Mouse (Mus musculus) heart, adult 9 months (tissue): Measurements from ENCODE around the gene Als2cr12.
"Not testable (repeated sequence)": the region's sequence is repeated elsewhere in the genome, so short reads cannot be mapped to it uniquely, and the experiment has no call there.

ENCODE experiments used
- DNase-seq, 2 experiments: peaks; one replicate each; pipeline ENCODE4 v3.0.0; 2022; ENCODE audit warnings: low spot score in 2 of 2

The Als2cr12 gene

DNA sequence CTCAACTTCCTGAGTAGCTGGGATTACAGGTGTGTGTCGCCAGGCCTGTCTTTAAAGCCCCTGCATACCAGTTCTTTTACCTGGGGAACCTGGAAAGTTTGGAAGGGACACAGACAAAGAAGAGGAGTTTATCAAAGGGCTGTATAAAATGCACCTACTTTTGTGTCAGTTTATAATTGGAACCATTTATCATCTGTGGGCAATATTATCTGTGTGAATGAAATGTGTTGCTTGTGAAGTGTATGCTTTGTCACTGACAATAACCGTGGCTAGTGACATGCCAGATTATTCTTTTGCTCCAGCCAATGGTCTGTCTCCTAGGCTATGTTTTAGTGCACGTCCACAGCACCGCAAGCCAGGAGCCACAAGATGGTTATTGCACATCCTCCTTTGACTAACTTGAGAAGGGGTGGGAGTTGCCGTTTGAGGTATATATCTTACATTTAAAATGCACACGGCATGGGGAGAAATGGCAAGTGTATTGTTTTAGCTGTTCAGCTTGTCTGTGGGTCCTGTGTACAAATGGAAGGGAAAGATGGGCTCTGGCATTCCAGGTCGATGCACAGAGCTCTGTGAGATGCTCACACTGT is 23.7 kb upstream of the Als2cr12 start:
- DNase-seq, result no peak

DNA sequence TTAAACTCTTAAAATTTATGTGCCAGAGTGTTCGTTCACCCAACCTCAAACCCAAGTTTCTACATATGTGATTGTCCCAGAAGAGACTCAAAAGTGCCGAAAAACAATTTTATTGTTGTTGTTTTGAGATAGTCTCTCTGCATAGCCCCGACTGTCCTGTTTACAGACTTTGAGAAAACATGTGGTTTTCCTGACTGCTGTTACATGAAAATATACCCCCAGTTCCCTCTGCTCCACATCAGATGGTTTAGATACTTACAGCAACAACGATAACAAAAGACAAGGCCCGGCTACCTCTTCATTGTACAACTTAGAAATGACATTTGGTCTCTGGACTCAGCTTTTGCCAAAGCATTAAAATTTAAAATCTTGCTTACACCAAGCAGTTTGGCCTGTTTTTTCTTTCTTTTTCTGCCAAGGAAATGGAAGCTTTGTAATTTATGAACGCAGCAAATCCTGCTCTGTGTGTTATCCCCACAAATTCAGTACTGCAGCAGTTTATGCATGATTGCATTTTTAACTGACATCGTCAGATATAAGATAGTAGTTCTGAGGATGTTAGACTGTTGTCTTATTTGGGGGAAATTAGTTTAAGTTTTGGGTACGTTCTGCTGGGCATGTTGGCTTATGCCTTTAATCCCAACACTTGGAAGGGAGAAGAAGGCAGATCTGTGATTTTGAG is 21.9 kb upstream of the Als2cr12 start:
- no peak for DNase-seq

DNA sequence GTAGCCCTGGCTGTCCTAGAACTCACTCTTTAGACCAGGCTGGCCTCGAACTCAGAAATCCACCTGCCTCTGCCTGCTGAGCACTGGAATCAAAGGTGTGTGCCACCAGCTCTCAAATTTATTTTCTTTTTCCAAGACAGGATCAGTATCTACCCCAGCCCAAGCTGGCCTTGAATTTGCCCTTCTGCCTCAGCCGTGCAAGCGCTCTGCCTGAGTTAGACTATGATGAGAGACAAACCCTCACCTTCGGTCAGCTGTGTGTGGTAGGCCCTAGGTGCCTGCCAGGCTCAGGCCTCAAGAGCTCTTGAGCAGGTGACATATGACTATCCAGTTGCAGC is 21.1 kb upstream of the Als2cr12 start:
- DNase-seq, result no peak

- DNase-seq, result no peak
These were observed 20.5 kb upstream of the Als2cr12 start for GRCm38 (mm10) chr1:58716162-58716882.

- DNase-seq, result no peak
These were observed 19.7 kb upstream of the Als2cr12 start for GRCm38 (mm10) chr1:58715536-58715935.

DNA sequence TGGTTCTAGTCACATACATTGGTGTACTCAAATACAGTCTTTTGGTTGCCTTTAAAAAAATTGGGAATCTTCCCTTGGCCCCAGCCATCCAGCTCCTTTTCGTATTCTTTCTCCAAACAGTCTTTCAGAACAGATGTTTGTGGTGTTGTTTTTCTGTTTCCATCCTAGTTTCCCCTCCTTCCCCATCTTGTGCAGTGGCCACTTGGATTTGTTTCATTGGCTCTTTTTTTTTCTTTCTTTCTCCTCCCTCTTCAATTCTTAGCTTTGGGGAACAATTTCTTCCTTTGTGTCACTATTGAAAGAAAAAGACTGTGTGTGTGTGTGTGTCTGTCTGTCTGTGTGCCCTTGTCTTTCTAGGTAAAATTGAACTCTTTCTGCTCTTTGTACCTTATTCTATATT is 18.6 kb upstream of the Als2cr12 start:
- DNase-seq, result no peak

GRCm38 (mm10) chr1:58713893-58714231 is 18.1 kb upstream of the Als2cr12 start:
- peak; percentile 67 to 79 for DNase-seq

DNA sequence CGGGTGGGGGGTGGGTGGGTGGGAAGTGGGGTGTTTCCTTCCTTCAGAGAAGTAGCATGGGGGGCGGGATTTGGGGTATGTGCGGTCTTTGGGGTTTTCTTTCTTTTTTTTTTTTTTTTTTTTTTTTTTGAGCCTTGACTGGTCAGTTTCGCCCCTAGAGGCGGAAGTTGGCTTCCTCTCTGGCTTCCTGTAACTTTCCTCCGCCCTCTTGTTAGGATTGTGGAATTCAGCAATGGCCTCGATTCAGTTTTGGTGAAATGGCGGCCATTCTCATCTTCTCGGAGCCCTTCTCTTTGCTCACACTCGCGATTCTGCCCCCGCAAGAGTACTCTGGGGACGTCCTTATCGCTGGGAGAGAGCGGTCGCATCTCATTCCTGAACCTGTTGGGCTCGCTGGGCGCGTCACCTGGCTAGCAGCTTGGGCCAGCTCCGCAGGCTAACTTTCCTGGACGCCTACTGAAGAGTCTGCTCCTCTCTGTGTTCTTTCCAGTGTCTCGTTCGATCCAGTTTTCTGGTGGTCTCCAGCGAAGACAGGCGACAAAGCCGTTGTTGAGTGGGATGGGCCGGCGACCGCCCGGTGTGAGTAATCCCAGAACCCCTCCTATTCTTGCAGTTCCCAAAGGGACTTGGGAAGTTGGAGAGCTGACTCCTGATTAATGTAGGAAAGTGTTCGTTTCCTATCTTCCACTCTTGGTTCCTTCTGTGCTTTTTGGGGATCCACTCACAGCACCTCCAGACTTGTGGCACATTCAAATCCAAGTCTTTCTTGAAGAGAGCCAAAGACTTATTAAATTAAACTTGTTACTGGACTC is 17.5 kb upstream of the Als2cr12 start:
- peak; percentile 68 to 77 for DNase-seq

- peak; percentile 77 to 82 for DNase-seq
These were observed 16.6 kb upstream of the Als2cr12 start for GRCm38 (mm10) chr1:58712076-58713061.

DNA sequence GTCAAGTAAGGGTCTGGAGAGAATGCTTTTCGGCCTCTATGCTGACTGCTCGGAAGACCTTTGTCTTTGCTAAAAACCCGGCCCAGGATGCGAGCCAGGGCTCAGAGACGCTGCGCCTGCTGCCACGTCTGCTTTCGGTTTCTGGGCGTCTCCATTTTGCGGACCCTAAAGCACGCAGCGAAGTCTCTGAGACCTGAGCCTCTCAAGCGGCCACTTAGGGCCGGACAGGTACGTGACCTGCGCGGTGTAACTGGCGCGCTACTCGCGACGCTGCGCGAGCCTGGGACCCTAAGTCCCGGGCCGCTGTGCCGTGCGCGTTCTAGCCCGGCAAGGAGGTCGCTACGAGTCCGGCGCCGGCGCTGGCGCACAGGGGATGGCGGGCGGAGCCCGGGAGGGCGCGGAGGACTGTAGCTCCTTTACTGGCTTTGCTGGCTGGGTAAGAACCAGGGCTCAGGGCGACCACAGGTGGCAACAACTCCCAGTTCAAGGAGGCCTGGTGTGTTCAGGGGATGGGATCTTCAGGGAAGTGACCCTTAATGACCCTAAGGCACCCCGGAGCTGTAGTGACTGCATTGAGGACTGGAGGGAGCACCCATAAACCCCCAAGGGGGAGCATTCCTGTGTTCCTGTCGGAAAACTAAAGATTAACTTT is 15.7 kb upstream of the Als2cr12 start, which contains the start of gene Cflar:
TSS of gene Cflar (plus strand) at position 144 of the 652 bp plus-strand sequence.
- DNase-seq, result peak; percentile 68 to 85

GRCm38 (mm10) chr1:58710711-58711364 is 15.0 kb upstream of the Als2cr12 start:
- no peak for DNase-seq

DNA sequence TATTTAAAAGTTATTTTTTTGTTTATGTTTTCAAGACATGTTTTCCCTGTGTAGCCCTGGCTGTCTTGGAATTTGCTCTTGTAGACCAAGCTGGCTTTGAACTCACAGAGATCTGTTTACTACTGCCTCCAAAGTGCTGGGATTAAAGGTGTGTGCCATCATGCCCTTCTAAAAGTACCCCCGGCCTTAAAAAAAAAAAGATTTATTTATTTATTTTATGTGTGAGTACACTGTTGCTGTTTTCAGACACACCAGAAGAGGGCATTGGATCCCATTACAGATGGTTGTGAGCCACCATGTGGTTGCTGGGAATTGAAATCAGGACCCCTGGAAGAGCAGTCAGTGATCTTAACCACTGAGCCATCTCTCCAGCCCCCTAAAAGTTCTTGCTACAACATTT is 14.3 kb upstream of the Als2cr12 start:
- DNase-seq, result not testable (repeated sequence)

GRCm38 (mm10) chr1:58700580-58701162 is 4.9 kb upstream of the Als2cr12 start:
- DNase-seq, result not testable (repeated sequence)

GRCm38 (mm10) chr1:58699988-58700387 is 4.2 kb upstream of the Als2cr12 start:
- DNase-seq, result no peak

DNA sequence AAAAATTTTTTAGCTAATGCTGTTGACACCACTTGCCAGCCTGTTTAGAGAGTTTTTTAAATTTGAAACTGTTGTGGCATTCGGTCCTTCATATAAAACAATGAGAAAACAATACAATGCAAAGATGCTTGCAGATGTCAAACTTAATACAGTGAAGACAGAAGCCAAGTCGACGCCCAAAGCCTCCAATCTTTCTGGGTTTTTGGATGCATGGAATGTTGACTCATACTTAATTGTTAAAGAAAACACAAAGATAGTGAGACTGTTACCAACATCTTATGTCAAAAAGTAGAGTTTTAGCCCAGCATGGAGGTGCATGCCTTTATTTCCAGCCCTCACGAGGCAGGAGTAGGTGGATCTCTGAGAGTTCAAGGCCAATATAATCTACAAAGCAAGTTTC is 3.0 kb upstream of the Als2cr12 start:
- no peak for DNase-seq

DNA sequence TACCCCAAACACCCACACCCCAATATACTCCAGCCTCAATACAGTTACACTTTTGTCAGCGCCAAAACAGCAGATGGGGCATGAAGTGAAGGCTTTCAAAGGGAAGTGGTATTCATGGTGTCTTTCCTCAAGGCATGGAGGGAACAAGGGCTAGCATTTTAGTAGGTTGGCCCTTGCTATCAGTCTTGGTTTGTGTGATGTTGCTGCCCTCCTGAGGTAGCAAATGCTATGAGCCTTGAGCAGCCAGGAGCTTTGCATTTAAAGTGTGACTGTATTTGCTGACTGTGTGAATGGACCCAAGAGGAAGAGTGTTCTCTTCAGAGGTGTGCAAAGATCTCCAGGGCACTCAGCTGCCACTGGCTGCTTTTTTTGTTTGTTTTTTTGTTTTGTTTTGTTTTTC is 1.8 kb upstream of the Als2cr12 start:
- DNase-seq, result not testable (repeated sequence)

DNA sequence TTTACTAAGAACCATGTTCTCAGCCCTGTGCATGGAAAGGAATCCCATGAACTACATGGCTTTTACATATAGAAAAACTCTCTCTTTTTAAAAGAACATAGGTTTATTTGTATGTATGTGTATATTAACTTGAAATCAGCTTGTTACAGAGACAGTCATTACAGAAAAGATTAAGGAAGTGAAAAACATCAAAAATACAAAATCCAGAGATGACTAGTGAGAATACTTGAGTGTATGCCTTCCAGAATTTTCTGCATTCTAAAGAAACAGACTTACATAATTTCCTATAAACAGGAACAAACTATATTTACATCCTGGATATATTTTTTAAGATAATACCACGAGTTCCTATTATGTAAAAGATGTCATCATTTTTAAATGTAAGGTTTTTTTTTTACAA is 2.1 kb downstream of the Als2cr12 start:
- DNase-seq, result no peak

DNA sequence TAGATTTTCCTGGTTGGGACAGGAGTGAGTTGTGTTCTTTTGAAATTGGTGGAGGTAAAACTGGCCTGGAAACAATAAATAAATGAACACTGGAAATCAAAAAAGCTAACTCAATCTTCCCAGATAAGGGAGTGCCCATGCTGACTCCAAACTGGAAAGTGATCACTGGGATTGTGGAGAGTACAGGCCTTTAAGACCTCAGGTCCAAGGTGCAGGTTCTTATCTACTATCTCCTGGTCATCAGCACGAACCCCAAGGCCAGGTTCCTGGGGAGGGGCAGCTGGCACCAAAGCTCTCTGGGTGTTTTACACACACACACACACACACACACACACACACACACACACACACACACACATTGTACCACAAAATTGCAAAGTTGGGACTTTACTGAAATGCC is 4.1 kb downstream of the Als2cr12 start:
- DNase-seq, result not testable (repeated sequence)

GRCm38 (mm10) chr1:58690834-58691488 is 4.8 kb downstream of the Als2cr12 start:
- not testable (repeated sequence) for DNase-seq
